Comparison of ENCODE assay signal across 14 mouse cellular contexts in genomic region chr2:131488870-131489269, GRCm38 (mm10). TPM values are rescaled to one million over a fixed set of nuclear protein-coding genes. Genes with fewer than 3 reads are reported as not detected.
A peak's percentile ranks its signal among the peaks of the same experiment; 100 is the strongest.
DNase-seq lines count a peak whose midpoint lies in the region; ATAC-seq and TF ChIP-seq lines count a peak whose summit lies in the region.
"Had no signal": no experiment of that assay in that cellular context is flagged by ENCODE, and none has a peak within 500 bp of the region (broad histone marks: within the 10 kb centered on the region; RNA-seq: fewer than 3 reads in every experiment).

No protein-coding gene starts in this region.

- no peak overlapping the region for H3K4me2 ChIP-seq in liver, postnatal 0 days (ENCODE audit: low read depth, low read length)
- no peak overlapping the region for H3K4me2 ChIP-seq in kidney, embryonic 15.5 days
- H3K4me2 ChIP-seq: embryonic facial prominence, embryonic 13.5 days; lung, embryonic 15.5 days; neural tube, embryonic 13.5 days had no signal

- H3K27ac ChIP-seq in heart, adult 2 months: no peak overlapping the region
- no peak overlapping the region for H3K27ac ChIP-seq in liver, postnatal 0 days (ENCODE audit: low read depth)
- no peak overlapping the region for H3K27ac ChIP-seq in ES-Bruce4 (ENCODE audit: insufficient read depth, low read length)
- H3K27ac ChIP-seq in kidney, embryonic 15.5 days: no peak overlapping the region
- H3K27ac ChIP-seq: embryonic facial prominence, embryonic 13.5 days; lung, embryonic 15.5 days; neural tube, embryonic 13.5 days had no signal

- no peaks in the 10 kb centered on the region for H3K79me2 ChIP-seq in heart, adult 2 months (replicated peaks; ENCODE audit: control insufficient read depth, insufficient read depth, low read length)

- TF ChIP-seq CTCF in heart, adult 2 months (IDR thresholded peaks at IDR 0.05): peak; percentile 55
- peak; percentile 88 for TF ChIP-seq CTCF in liver, postnatal 0 days (IDR thresholded peaks at IDR 0.05; ENCODE audit: low read depth)
- peak; percentile 5 for TF ChIP-seq CTCF in ES-Bruce4 (IDR thresholded peaks at IDR 0.05; ENCODE audit: low read depth, low read length)

- H3K36me3 ChIP-seq in heart, adult 2 months (ENCODE audit: control insufficient read depth, insufficient read depth, low read length): peaks cover 2% of the 10 kb centered on the region; the same call in 1 of the 2 replicates
- H3K36me3 ChIP-seq in liver, postnatal 0 days (replicated peaks; ENCODE audit: insufficient read depth, low read length): no peaks in the 10 kb centered on the region
- H3K36me3 ChIP-seq in ES-Bruce4 (ENCODE audit: control insufficient read depth, insufficient read depth, low read length, poor library complexity, severe bottlenecking): no peaks in the 10 kb centered on the region
- H3K36me3 ChIP-seq in kidney, embryonic 15.5 days: no peaks in the 10 kb centered on the region
- H3K36me3 ChIP-seq: embryonic facial prominence, embryonic 13.5 days; lung, embryonic 15.5 days; neural tube, embryonic 13.5 days had no signal

- TF ChIP-seq POLR2A in heart, adult 2 months (IDR thresholded peaks at IDR 0.05; ENCODE audit: insufficient read depth, low read depth, low read length): no peak
- TF ChIP-seq POLR2A in ES-Bruce4 (IDR thresholded peaks at IDR 0.05; ENCODE audit: insufficient read depth, low read length): no peak

- no peak for DNase-seq in heart, adult 2 months
- DNase-seq in heart, postnatal 25 days (ENCODE audit: low spot score): no peak
- DNase-seq in liver, postnatal 0 days: peak; percentile 18
- DNase-seq in liver: no peak
- DNase-seq in induced T-regulatory cell, adult 2 months (ENCODE audit: low read depth): peak; percentile 39
- DNase-seq in adrenal gland, postnatal 14 days: no peak
- DNase-seq: kidney, postnatal 4 days; midbrain, embryonic 14.5 days; right cerebral cortex, adult 18-20 months had no signal

- no peak overlapping the region for H3K4me3 ChIP-seq in heart, adult 2 months
- H3K4me3 ChIP-seq in liver, postnatal 0 days (ENCODE audit: low read depth, low read length): no peak overlapping the region
- H3K4me3 ChIP-seq in ES-Bruce4 (ENCODE audit: low read depth, low read length): no peak overlapping the region
- no peak overlapping the region for H3K4me3 ChIP-seq in kidney, embryonic 15.5 days (replicated peaks)
- H3K4me3 ChIP-seq: embryonic facial prominence, embryonic 13.5 days; lung, embryonic 15.5 days; neural tube, embryonic 13.5 days had no signal

- no peak for TF ChIP-seq EP300 in heart, adult 2 months (IDR thresholded peaks at IDR 0.05; ENCODE audit: insufficient read depth, low read depth, low read length)
- TF ChIP-seq EP300 in liver, postnatal 0 days (IDR thresholded peaks at IDR 0.05; ENCODE audit: low read depth): no peak
- TF ChIP-seq EP300 in ES-Bruce4 (IDR thresholded peaks at IDR 0.05; ENCODE audit: insufficient read depth, low read depth, low read length): no peak

- intact Hi-C loops in heart, adult 2 months (cut with DNase I): no loop called here
- intact Hi-C loops in heart, postnatal 25 days (cut with DNase I): no loop called here

- no peaks in the 10 kb centered on the region for H3K27me3 ChIP-seq in heart, adult 2 months (ENCODE audit: control insufficient read depth, insufficient read depth, low read length)
- H3K27me3 ChIP-seq in liver, postnatal 0 days (ENCODE audit: insufficient read depth, low read length): peaks cover 7% of the 10 kb centered on the region; the same call in 1 of the 2 replicates
- no peaks in the 10 kb centered on the region for H3K27me3 ChIP-seq in ES-Bruce4 (ENCODE audit: control insufficient read depth, insufficient read depth, low read length, poor library complexity, severe bottlenecking)
- H3K27me3 ChIP-seq in kidney, embryonic 15.5 days: no peaks in the 10 kb centered on the region; the same call in 1 of the 2 replicates
- H3K27me3 ChIP-seq: embryonic facial prominence, embryonic 13.5 days; lung, embryonic 15.5 days; neural tube, embryonic 13.5 days had no signal

- no peaks in the 10 kb centered on the region for H3K9me3 ChIP-seq in liver, postnatal 0 days (ENCODE audit: low read length)
- H3K9me3 ChIP-seq in ES-Bruce4 (replicated peaks; ENCODE audit: control insufficient read depth, insufficient read depth, low read length, poor library complexity, severe bottlenecking): no peaks in the 10 kb centered on the region
- no peaks in the 10 kb centered on the region for H3K9me3 ChIP-seq in kidney, embryonic 15.5 days (replicated peaks)
- H3K9me3 ChIP-seq: embryonic facial prominence, embryonic 13.5 days; lung, embryonic 15.5 days; neural tube, embryonic 13.5 days had no signal

- WGBS in heart, adult 2 months: 94% methylated on average over 2 of the region's 2 CpGs
- 87% methylated on average over 2 of the region's 2 CpGs for WGBS in liver, postnatal 0 days (ENCODE audit: insufficient replicate concordance)
- WGBS in kidney, embryonic 15.5 days: 87% methylated on average over 2 of the region's 2 CpGs

- no peak for ATAC-seq in liver, postnatal 0 days
- ATAC-seq in kidney, embryonic 15.5 days (replicated peaks; ENCODE audit: low FRiP score): no peak

- H3K4me1 ChIP-seq in heart, adult 2 months (ENCODE audit: control insufficient read depth, insufficient read depth, low read length): peaks cover 1% of the 10 kb centered on the region; the same call in 1 of the 2 replicates
- peaks cover 12% of the 10 kb centered on the region for H3K4me1 ChIP-seq in liver, postnatal 0 days (ENCODE audit: insufficient read depth)
- H3K4me1 ChIP-seq in ES-Bruce4 (ENCODE audit: control insufficient read depth, insufficient read depth, low read length): peaks cover 3% of the 10 kb centered on the region
- peaks cover 20% of the 10 kb centered on the region for H3K4me1 ChIP-seq in kidney, embryonic 15.5 days

- H3K9ac ChIP-seq in heart, adult 2 months (ENCODE audit: low read depth, low read length): no peak overlapping the region
- no peak overlapping the region for H3K9ac ChIP-seq in liver, postnatal 0 days (replicated peaks)
- no peak overlapping the region for H3K9ac ChIP-seq in ES-Bruce4 (ENCODE audit: low read depth, poor library complexity, severe bottlenecking)
- no peak overlapping the region for H3K9ac ChIP-seq in kidney, embryonic 15.5 days
- H3K9ac ChIP-seq: embryonic facial prominence, embryonic 13.5 days; lung, embryonic 15.5 days; neural tube, embryonic 13.5 days had no signal

RNA-seq across cellular contexts. Expression of gene Smox, which starts 2.4 kb away (rescaled TPM):
- 10 to 100 TPM; 23.0 to 28.1 TPM for total RNA-seq in heart, adult 2 months (2021)
- polyA plus RNA-seq in heart, adult 2 months (2012; rRNA removed): 34.8 and 39.8 TPM in 2 replicates
- total RNA-seq in heart, postnatal 25 days (2021): 10 to 100 TPM; 27.4 to 30.6 TPM
- 56.7 and 60.8 TPM in 2 replicates for polyA plus RNA-seq in liver, postnatal 0 days (2015; fragmentation: Nextera tagmentation; extraction: Ambion mirVana)
- 18.2 and 20.2 TPM in 2 replicates for polyA plus RNA-seq in ES-Bruce4 (2011; ENCODE audit: insufficient read depth, insufficient read length, low read depth, missing spikeins)
- 21.8 and 25.1 TPM in 2 replicates for total RNA-seq in adrenal gland, postnatal 14 days (2021)
- 38.1 and 41.3 TPM in 2 replicates for polyA plus RNA-seq in kidney, embryonic 15.5 days (2015; fragmentation: Nextera tagmentation; extraction: Ambion mirVana)

Comparison
In these comparisons a context has a peak if more than half of its experiments do, and no peak if none do; other contexts are left out.
1. DNase-seq: peak in liver, postnatal 0 days (single experiment) and induced T-regulatory cell, adult 2 months (single experiment); none in heart, adult 2 months (0 of 2), heart, postnatal 25 days (single experiment), liver (single experiment) and adrenal gland, postnatal 14 days (single experiment).
2. CTCF ChIP-seq: peak in every context shown above with its lines; median percentile 88 in liver, postnatal 0 days; 55 in heart, adult 2 months; 5 in ES-Bruce4.